Mouse (Mus musculus): ENCODE results near the gene Mccc1. TPM values are rescaled to one million over a fixed set of nuclear protein-coding genes. Genes with fewer than 3 reads are reported as not detected.
A peak's percentile ranks its signal among the peaks of the same experiment; 100 is the strongest.

Gene Mccc1
- total RNA-seq, 2 experiments from 2014 or later = 25.9 to 26.9 TPM

- DNase-seq (ENCODE audit: low spot score in 2 of 2) = no peak
These were observed 33.0 kb downstream of the Mccc1 start for GRCm38 (mm10) chr3:35967366-35967921.

DNA sequence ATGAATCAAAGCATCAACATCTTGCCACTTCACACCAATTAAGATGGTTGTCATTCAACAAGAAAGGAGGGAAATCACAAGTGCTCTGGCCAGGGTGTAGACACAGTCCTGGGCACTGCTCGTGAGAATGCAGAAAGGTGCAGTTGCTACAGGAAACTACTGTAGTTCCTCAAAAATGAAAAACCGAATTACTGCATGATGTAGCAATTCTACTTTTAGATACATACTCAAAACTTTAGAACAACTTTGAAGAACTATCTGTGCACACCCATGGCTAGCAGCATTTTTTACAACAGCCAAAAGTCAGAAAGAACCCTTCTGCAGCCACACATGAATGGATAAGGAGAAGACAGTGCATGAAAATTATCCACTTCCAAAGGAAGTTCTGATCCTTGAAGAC is 34.0 kb downstream of the Mccc1 start:
- no peak for DNase-seq (ENCODE audit: low spot score in 2 of 2)

DNA sequence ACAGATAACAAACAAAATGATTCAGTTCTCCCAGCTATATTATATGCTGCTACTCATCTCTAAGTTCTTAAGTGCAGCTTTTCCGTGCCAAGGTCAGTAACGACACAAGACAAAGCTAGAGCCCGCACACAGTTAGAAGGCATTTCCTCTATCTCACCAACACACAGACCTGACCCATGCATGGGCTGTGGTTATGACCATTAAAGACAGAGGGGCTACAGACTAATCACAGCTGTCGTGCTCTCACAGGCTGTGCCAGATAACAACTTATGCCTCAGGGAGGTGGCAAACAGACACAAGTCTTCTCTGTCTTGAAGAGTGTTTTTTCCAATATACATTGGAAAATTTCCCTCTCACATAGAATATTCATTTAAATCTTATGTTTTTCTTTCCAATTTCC is 35.5 kb downstream of the Mccc1 start:
- no peak for DNase-seq (ENCODE audit: low spot score in 2 of 2)

DNA sequence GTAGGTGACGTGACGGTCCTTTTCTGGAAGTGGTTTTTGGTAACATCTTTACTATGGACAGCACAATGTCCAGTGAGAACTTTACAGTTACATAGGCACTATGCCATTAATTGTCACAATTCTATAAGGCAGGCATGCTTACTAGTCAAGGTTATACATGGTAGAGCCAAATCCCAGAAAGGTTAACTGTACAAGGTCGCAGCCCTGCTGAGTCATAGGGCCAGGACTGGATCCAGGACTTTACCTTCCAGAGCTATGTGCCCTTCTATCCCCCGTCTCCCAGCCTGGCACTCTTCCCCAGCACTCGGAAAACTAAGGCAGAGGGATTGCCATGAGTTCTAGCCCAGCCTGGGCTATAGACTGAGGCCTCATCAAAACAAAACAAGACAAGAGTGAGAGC is 36.6 kb downstream of the Mccc1 start:
- DNase-seq (ENCODE audit: low spot score in 2 of 2) = no peak

DNA sequence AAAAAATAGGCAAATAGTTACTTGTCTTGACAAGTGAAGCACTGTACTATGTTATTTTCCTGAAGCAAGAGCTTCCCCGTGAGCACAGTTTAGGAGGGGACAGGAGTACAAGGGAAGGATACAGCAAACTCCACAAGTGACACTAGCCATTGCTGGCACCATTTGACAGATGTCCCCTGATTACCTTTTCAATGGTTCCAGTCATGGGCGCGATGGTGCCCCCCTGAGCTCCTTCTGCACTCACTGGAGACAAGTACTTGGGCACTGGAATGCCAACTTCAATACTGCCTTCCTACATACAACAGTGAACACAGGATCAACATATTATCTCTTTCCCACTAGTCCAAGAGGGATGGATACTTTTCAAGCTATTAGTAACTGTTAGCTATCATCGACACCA is 37.1 kb downstream of the Mccc1 start:
- DNase-seq (ENCODE audit: low spot score in 2 of 2) = no peak

- no peak for DNase-seq (ENCODE audit: low spot score in 2 of 2)
These were observed 37.5 kb downstream of the Mccc1 start for GRCm38 (mm10) chr3:35962967-35963366.

- no peak for DNase-seq (ENCODE audit: low spot score in 2 of 2)
These were observed 43.2 kb downstream of the Mccc1 start for GRCm38 (mm10) chr3:35957230-35957629.

- DNase-seq (ENCODE audit: low spot score in 2 of 2) = no peak
These were observed 45.4 kb downstream of the Mccc1 start for GRCm38 (mm10) chr3:35954901-35955575.

DNA sequence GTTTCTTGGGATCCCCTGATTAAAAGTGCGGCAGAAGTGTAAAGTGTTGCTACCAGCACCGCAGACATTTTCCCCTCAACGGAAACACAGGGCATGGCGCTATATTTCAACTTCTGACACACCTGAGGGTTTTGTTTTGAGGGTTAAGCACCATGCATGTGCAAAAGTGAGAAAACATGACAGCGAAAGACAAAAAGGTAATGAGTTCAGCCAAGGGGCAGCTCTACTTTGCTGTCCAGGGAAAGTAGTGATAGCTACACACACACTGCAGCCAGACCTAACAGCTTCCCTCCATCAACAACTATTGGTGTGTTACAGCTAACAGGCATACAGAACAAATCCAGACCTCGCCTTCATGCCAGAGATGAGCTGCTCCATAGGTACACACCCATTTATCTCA is 46.7 kb downstream of the Mccc1 start:
- no peak for DNase-seq (ENCODE audit: low spot score in 2 of 2)

DNA sequence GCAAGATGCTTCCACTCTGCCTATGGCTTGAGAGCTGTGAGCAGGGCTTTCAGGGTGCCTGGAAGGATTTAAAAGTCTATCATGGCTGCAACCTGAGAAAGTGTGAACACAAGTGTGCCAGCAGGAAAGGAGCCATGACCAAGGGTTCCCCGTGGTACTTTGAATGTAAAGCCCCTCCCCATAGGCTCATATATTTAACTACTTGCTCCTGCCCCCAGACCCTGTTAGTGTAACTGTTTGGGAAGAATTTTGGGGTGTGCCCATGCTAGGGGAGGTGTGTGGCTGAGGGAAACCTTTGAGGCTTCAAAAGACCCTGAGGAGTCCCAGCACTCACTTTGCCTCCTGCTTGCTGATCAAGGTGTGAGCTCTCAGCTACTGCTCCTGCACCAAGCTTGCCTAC is 47.3 kb downstream of the Mccc1 start:
- no peak for DNase-seq (ENCODE audit: low spot score in 2 of 2)

DNA sequence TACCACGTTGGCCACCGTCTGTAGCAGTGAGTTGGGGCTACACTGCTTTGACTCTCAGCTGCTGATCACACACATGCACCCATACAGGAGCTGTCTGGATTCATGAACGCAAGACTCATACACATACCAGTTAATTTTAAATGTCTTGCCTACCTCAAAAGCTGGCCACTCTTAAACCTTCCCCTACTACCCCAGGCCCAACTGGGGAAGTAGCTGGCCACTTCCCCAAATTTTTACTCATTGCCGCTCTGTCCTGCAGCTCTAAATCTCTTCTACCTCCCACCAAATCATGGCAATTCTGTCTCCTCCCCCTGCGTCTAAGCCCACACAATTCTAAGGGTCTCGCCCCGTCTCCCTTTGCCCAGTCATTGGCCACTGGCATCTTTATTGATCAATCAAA is 52.3 kb downstream of the Mccc1 start:
- DNase-seq (ENCODE audit: low spot score in 2 of 2) = no peak

- DNase-seq (ENCODE audit: low spot score in 2 of 2) = no peak
These were observed 59.9 kb downstream of the Mccc1 start for GRCm38 (mm10) chr3:35940520-35941135.

DNA sequence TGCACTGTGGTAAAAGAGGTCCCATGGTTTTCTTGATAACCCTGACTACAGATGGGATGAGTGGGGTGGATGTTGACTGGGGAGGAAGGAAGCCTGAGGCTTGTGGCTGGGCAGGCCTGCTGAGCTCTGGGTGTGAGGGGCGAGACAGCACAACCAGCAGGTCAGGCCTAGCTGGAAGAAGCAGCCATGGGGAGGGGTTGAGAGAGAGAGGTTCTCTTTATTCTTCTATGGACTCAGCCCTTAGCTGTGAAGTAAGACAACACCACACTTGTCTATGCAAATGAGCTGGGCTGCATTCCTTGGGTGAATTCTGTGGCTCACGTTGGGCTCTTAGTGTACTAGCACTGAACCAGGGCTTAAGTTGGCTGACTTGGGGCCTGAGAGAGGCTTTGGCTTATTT is 60.4 kb downstream of the Mccc1 start:
- no peak for DNase-seq (ENCODE audit: low spot score in 2 of 2)

DNA sequence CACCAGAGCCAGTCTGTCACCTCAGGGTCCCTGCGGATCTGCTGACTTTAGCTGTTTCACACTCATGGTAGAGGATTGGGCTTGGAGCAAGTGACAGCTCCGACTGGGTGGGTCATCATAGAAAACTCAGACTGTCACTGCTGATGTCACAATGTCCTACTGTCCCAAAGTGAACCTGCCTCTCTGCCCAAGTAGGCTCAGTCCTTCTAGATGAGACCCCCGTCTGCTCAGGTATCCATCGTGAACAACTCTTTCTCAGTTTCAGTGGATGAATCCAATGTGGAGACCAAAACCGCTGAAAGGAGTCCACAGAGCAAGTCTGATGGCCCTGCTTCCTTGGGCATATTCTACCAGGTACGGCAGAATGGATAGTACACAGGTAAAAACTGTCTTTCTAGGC is 63.1 kb downstream of the Mccc1 start, which contains the start of gene Dcun1d1:
Dcun1d1 (minus strand) TSS at position 101 of the 400 bp plus-strand sequence.
- DNase-seq (ENCODE audit: low spot score in 2 of 2) = no peak

DNA sequence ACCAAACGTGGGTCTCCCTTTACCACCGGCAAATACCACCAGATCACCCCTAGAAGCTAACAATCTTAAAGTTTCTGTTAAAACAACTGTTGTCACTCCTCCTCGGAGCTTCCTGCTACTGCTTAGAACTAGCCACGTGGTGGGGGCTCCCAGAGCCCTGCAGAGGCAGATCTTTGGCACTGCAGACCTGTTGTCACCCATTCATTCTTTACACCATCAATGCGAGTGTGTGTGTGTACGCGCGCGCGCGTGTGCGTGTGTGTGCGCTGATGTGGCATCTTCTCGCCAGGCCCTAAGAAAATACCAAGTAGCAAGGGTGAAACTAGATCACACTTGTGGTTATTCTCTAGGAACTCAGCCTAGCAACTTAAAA is 67.1 kb downstream of the Mccc1 start:
- peak in 1 of 2 experiments; percentile 36 for DNase-seq (ENCODE audit: low spot score in 2 of 2)

DNA sequence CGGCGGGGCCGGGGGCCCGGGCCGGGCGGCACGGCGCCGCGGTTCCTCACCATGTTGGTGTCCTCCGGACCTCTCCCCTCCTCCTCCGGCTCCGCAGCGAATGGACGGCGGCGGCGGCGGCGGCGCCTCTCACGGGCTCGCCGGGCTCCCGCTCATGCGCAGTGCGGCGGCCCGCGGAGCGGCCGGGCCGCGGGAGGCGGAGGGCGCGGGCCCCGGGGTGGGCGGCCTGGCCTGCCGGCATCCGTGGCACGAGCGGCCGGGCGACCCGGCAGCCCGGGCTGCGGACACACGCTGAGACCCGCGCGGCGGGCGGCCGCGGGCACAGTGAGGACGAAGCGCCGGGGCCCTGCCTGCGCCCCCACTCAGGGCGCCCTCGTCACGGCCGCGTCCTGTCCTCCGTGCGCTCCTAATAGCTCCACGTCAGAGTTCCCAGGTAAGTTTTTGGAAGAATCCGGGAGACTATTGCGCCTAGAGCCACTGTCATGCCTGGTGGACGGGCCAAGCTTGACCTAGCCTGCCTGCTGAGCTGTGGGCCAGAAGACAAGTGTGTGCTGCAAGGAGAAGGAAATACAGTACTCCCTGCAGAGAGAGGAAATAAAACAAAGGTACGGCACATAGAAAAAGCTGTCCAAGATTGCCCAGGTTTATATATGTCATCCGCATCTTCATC is 67.6 kb downstream of the Mccc1 start:
- DNase-seq (ENCODE audit: low spot score in 2 of 2) = peak; percentile 67 to 82

DNA sequence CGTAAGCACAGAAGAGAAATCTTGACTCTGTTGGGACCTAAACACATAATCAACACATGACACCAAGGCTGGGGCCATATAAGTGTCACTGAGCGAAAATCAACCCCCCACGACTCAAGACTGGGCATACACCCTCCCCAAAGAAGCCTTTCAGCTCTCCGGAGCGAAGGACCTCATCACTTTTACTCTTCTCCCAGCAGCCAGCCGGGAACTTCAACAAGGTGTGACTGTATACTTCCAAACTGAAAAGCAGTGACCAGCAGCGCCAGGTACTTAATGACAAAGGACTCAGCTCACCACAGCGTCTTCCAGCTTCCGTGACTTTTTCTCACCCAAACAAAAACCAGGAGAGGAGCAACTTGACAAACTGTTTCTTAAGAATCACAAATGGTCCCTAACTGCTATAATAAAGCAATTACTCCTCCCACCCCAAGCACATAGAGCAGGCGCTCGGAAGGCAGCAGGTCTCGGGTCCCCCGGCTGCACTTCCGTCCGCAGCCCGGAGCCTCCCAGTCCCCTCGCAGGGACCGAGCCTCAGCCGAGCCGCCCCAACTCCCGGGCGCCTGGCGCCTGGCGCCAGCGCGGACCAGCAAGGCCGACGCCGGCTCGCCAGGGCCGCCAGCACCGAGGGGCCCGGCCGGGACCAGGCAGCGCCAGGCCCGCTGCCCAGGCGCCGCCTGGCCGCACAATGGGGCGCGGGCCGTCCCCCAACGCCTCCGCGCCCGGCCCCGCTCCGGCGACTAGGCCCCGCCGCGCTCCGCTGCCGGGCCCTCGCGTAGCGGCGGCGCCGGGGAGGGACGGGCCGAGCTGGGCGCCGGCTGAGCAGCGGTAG is 68.4 kb downstream of the Mccc1 start:
- peak; percentile 42 to 60 for DNase-seq (ENCODE audit: low spot score in 2 of 2)

- no peak for DNase-seq (ENCODE audit: low spot score in 2 of 2)
These were observed 69.1 kb downstream of the Mccc1 start for GRCm38 (mm10) chr3:35931359-35931758.

DNA sequence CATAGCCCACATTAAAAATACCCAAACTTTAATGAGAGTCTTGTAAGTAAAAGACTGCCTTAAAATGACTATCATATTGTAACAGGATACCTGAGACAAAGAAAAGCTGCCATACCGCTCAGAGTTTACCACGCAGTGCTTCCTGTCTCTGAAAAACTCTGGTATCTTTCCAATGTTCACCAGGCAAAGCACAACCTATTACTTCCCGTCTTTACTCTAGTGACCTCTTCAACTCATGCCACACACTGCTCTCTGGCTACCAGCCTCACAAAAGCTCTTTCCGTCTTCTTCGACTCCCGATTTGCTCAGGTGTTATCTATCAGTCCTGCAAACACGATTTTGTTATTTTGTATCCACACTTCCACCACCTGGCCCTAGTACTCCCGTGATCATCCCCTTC is 70.6 kb downstream of the Mccc1 start:
- no peak for DNase-seq (ENCODE audit: low spot score in 2 of 2)

GRCm38 (mm10) chr3:35929406-35929805 is 71.1 kb downstream of the Mccc1 start:
- DNase-seq (ENCODE audit: low spot score in 2 of 2) = no peak

GRCm38 (mm10) chr3:35925852-35926251 is 74.6 kb downstream of the Mccc1 start:
- no peak for DNase-seq (ENCODE audit: low spot score in 2 of 2)

Measured in gastrocnemius, postnatal 4 days (tissue).